Mouse (Mus musculus) liver, embryonic 14.5 days (tissue): ENCODE data around the gene Uqcc2.

Experiments used
- CTCF ChIP-seq: IDR thresholded peaks from 2 replicates; pipeline ENCODE4 v1.5.1; 2016; ENCODE audit warnings: antibody characterized with exemption, low read depth, control low read depth
- EP300 ChIP-seq: IDR thresholded peaks from 2 replicates; pipeline ENCODE4 v1.6.1; 2016; ENCODE audit warnings: antibody characterized with exemption, low read depth

DNA sequence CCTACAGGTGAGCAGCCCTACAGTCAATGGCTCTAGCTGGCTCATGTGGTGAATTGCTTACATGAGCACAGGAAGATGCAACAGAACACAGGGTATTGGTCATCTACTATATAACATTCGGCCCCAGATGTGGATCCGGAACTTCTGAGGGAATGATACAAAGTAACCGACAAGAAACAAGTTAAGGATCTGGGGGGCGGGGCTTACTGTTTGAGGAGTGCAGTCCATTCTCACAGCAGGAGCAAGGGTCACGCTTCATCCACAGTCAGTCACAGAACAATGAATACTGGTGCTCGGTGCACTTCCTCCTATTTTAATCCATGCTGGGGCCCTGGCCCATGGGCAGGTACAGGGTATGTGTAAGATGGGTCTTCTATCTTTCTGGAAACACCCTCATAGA is 25.8 kb downstream of the Uqcc2 start:
- TF ChIP-seq CTCF = no peak
- no peak for TF ChIP-seq EP300
